Mouse (Mus musculus) layer of hippocampus, postnatal 36 days (tissue): Measurements from ENCODE around the gene Tmem239. TPM values are rescaled to one million over a fixed set of nuclear protein-coding genes. Genes with fewer than 3 reads are reported as not detected.

Experiments
- DNase-seq, 2 experiments: peaks; one replicate each; pipeline ENCODE4 v3.0.0; 2022
- total RNA-seq, 2 experiments: library from RNA; stranded (reverse); gene quantifications; 2 replicates each; pipeline ENCODE4 v1.2.3; 2021

The Tmem239 gene
- total RNA-seq, 2 experiments from 2014 or later, result not detected

- DNase-seq, result no peak
Measured at GRCm38 (mm10) chr2:130451086-130451726, 44.9 kb downstream of the Tmem239 start.

- DNase-seq, result no peak
Measured at GRCm38 (mm10) chr2:130451727-130452090, 45.4 kb downstream of the Tmem239 start.

GRCm38 (mm10) chr2:130452266-130452665 lies 46.0 kb downstream of the Tmem239 start:
- no peak for DNase-seq

- no peak for DNase-seq
Measured at GRCm38 (mm10) chr2:130453421-130453820, 47.1 kb downstream of the Tmem239 start.

GRCm38 (mm10) chr2:130454748-130455370 lies 48.6 kb downstream of the Tmem239 start:
- DNase-seq, result no peak

Other genes with a start within 250 kb of the Tmem239 start
- gene Snrpb, start 227.1 kb upstream of the Tmem239 start, total RNA-seq, result 100 to 1,000 TPM; 118 to 119 TPM
- not detected for gene Tmc2, start 211.3 kb upstream of the Tmem239 start, total RNA-seq
- gene Nop56, start 132.0 kb upstream of the Tmem239 start, total RNA-seq, result 100 to 1,000 TPM; 143 to 144 TPM
- gene Idh3b, start 121.9 kb upstream of the Tmem239 start, total RNA-seq, result 100 to 1,000 TPM; 329 to 336 TPM
- 10 to 100 TPM; 11.4 to 11.7 TPM for gene Ebf4, start 111.3 kb upstream of the Tmem239 start, total RNA-seq
- gene Cpxm1, start 8.9 kb upstream of the Tmem239 start, total RNA-seq, result 1 to 10 TPM; 6.0 to 8.0 TPM
- gene Gm28372, start 1.2 kb upstream of the Tmem239 start, total RNA-seq, result not detected
- gene 1700020A23Rik, start 1.2 kb upstream of the Tmem239 start, total RNA-seq, result not detected
- 10 to 100 TPM; 85.2 to 98.0 TPM for gene Vps16, start 17.9 kb downstream of the Tmem239 start, total RNA-seq
- gene Pced1a, start 18.2 kb downstream of the Tmem239 start, total RNA-seq, result 10 to 100 TPM; 23.1 to 26.0 TPM
- 100 to 1,000 TPM; 318 to 339 TPM for gene Ptpra, start 43.8 kb downstream of the Tmem239 start, total RNA-seq
- 10 to 100 TPM; 84.4 to 85.8 TPM for gene Mrps26, start 157.3 kb downstream of the Tmem239 start, total RNA-seq
- not detected for gene Oxt, start 169.7 kb downstream of the Tmem239 start, total RNA-seq
- 1 to 10 TPM in 1 of 2 experiments, under 1 TPM in 1; 0.73 to 1.8 TPM for gene Avp, start 176.1 kb downstream of the Tmem239 start, total RNA-seq
- gene Fastkd5, start 223.5 kb downstream of the Tmem239 start, total RNA-seq, result 10 to 100 TPM in 1 of 2 experiments, 1 to 10 TPM in 1; 8.2 to 10.2 TPM
- 10 to 100 TPM in 1 of 2 experiments, 1 to 10 TPM in 1; 9.7 to 10.6 TPM for gene Ubox5, start 223.6 kb downstream of the Tmem239 start, total RNA-seq
- 100 to 1,000 TPM; 172 to 184 TPM for gene Lzts3, start 236.3 kb downstream of the Tmem239 start, total RNA-seq